Mouse (Mus musculus) kidney, postnatal 0 days (tissue): ENCODE measurements around the gene Sh3rf3. TPM values are rescaled to one million over a fixed set of nuclear protein-coding genes. Genes with fewer than 3 reads are reported as not detected.

Experiments used
- ATAC-seq: fragments of 200-750 bp; cut with Nextera tagmentation; replicated peaks from 2 replicates; pipeline ENCODE4 v1.8.0; 2017; ENCODE audit warnings: low read depth, moderate number of reproducible peaks, moderate TSS enrichment, moderate library complexity; ENCODE audit not compliant: low FRiP score
- DNase-seq: peaks from one replicate; pipeline ENCODE4 v3.0.0-alpha.2; 2016; ENCODE audit warnings: low spot score
- H3K27ac ChIP-seq: fragments of 300-500 bp; sonication (generic); 2 replicates; pipeline ENCODE4 v1.5.1; 2014; ENCODE audit warnings: mild to moderate bottlenecking
- H3K27me3 ChIP-seq: fragments of 300-500 bp; sonication (generic); 2 replicates; pipeline ENCODE4 v1.6.1; 2014; ENCODE audit warnings: low read length, mixed read lengths; ENCODE audit not compliant: insufficient read depth
- H3K36me3 ChIP-seq: fragments of 300-500 bp; sonication (generic); 2 replicates; pipeline ENCODE4 v1.6.1; 2014; ENCODE audit warnings: low read length, mixed read lengths; ENCODE audit not compliant: insufficient read depth
- H3K4me1 ChIP-seq: fragments of 300-500 bp; sonication (generic); replicated peaks from 2 replicates; pipeline ENCODE4 v1.6.1; 2014; ENCODE audit warnings: antibody characterized with exemption, low read length, mixed read lengths; ENCODE audit not compliant: insufficient read depth
- H3K4me2 ChIP-seq: fragments of 300-500 bp; sonication (generic); 2 replicates; pipeline ENCODE4 v1.6.1; 2014; ENCODE audit warnings: mild to moderate bottlenecking, low read length, moderate library complexity, mixed read lengths
- H3K4me3 ChIP-seq: fragments of 300-500 bp; sonication (generic); replicated peaks from 2 replicates; pipeline ENCODE4 v1.5.1; 2014; ENCODE audit warnings: low read depth, low read length
- H3K9ac ChIP-seq: fragments of 300-500 bp; sonication (generic); 2 replicates; pipeline ENCODE4 v1.6.1; 2014; ENCODE audit warnings: low read depth, low read length
- H3K9me3 ChIP-seq: fragments of 300-500 bp; sonication (generic); replicated peaks from 2 replicates; pipeline ENCODE4 v1.6.1; 2016; ENCODE audit warnings: low read length, inconsistent platforms, mixed read lengths
- CTCF ChIP-seq: IDR thresholded peaks from 2 replicates; pipeline ENCODE4 v1.5.1; 2016; ENCODE audit warnings: antibody characterized with exemption, low read depth, mild to moderate bottlenecking, moderate library complexity
- WGBS: fragments of 180-500 bp; shearing (Covaris S2); extraction: QIAGEN DNeasy Blood & Tissue Kit; methylation state at CpG from one replicate; pipeline ENCODE4 v1.1.7; 2014; 5-methylcytosine and 5-hydroxymethylcytosine counted together
- polyA plus RNA-seq: library from polyadenylated mRNA; unstranded; fragments of >200 nt; fragmentation: Nextera tagmentation; extraction: Ambion mirVana; gene quantifications from 2 replicates; pipeline ENCODE4 v1.2.1, GENCODE M21; 2015

Sh3rf3 gene
- polyA plus RNA-seq, 1 experiment from 2014 or later, result 0.70 TPM

DNA sequence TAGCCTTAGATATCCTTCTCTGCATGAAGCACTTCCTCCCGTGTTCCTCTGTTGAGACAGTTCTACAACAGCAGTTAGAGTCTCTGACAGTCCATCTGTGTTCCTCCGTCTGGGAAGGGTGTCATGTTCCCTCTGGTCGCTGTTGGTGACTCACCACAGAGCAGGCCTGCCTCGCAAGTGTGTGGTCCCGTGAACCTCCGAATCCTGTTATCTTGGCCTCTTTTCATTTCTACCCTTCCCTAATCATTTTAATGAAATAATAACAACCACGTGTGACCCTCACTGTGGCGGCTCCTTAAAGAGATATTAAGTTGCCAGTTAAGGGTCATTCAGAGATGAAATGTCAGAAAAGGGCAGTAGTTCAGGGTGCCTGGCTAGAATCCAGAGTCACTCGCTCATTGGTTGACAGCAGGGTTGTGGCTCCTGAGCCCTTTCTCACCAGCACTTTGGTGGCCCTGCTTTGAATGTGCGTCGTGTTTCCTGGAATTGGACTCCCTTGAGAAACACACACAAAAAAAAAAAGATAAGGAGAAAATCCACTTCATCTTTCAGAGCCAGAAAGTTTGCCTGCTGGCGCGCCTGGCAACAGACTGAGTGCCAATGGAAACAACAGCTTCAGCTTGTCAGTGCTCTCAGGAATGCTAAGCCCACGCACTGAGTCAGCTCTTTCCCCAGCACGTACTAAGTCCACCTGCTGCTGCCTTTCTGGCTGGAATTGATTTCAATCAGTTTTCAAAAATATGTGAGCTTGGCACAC is 301.6 kb downstream of the Sh3rf3 start:
- Histone ChIP-seq H3K4me2 (no peak overlapping the region), H3K27ac (no peak overlapping the region), H3K9me3 (no peaks in the 10 kb centered on the region), H3K36me3 (no peaks in the 10 kb centered on the region), H3K4me1 (no peaks in the 10 kb centered on the region), H3K9ac (no peak overlapping the region), H3K27me3 (no peaks in the 10 kb centered on the region), H3K4me3 (no peak overlapping the region)
- TF ChIP-seq CTCF, result no peak
- WGBS, result 24% methylated on average over 15 of the region's 15 CpGs
- DNase-seq (peak; percentile 66), ATAC-seq (no peak; the same call in 1 of the 2 replicates)

DNA sequence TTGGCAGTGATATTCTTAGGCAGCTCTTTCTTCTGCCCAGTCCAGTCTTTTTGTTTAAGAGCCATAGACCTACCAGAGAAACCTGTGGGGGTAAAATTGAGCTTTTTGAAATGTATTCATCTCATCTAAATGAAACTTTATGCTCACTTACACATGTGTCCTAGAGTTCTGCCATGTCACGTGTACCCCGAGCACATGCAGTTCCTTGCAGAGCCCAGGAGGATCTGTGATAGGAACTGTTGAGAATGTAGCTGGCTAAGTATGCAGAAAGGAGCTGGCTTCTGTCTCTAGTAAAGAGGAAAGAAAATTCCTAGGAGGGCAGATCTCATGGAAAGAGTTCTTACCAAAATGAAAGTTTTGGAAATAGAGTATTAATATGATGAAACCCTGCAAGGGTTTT is 302.5 kb downstream of the Sh3rf3 start:
- Histone ChIP-seq H3K27ac (no peak overlapping the region), H3K9me3 (no peaks in the 10 kb centered on the region), H3K36me3 (no peaks in the 10 kb centered on the region), H3K4me1 (no peaks in the 10 kb centered on the region), H3K9ac (no peak overlapping the region), H3K4me2 (no peak overlapping the region), H3K4me3 (no peak overlapping the region), H3K27me3 (no peaks in the 10 kb centered on the region)
- WGBS, result 91% methylated on average over 2 of the region's 2 CpGs
- TF ChIP-seq CTCF, result no peak
- no peak for ATAC-seq
- no peak for DNase-seq

DNA sequence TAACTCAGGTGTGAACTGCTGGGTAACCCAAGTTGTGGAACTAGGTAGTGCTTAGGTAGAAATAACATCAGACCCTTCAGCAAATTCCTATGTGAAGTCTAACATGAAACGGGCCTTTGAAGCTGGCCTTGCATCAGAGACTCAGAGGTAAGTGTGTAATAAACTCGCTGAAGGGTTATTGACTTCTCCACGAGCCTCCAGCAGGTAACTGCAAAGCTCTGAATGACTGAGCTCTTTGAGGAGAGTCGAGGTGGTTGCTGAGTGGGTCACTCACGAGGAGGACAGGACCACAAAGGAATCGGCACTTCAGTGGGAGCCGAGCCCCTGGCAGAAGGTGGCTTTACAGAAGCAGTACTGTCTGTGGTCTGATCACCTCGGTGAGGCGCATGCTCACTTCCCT is 303.2 kb downstream of the Sh3rf3 start:
- TF ChIP-seq CTCF, result no peak
- H3K9ac ChIP-seq, result no peak overlapping the region
- H3K4me1 ChIP-seq, result no peaks in the 10 kb centered on the region
- H3K4me2 ChIP-seq, result no peak overlapping the region
- H3K36me3 ChIP-seq, result no peaks in the 10 kb centered on the region
- ATAC-seq, result no peak
- no peaks in the 10 kb centered on the region for H3K27me3 ChIP-seq
- no peaks in the 10 kb centered on the region for H3K9me3 ChIP-seq
- no peak overlapping the region for H3K4me3 ChIP-seq
- no peak for DNase-seq
- H3K27ac ChIP-seq, result no peak overlapping the region
- 60% methylated on average over 9 of the region's 9 CpGs for WGBS

DNA sequence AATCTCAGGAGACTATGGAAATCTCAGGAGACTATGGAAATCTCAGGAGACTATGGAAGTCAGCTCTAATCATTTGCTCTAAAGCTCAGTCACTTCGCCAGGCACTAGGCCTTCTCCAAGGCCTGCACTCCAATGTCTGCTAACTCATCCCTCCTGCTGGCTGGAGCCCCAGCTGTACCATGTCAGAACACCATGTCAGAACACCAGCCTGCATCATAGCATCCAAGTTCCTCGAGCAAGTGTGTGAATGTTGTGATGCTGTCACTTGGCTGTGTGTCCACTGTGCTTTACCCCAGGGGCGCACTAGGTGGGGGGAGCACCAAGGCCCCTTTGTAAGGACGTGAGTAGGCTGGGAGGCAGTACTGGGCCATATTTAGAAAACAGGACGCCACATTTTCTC is 304.4 kb downstream of the Sh3rf3 start:
- ATAC-seq, result no peak
- TF ChIP-seq CTCF, result no peak
- H3K4me3 ChIP-seq, result no peak overlapping the region
- no peak overlapping the region for H3K4me2 ChIP-seq
- no peaks in the 10 kb centered on the region for H3K4me1 ChIP-seq
- H3K9me3 ChIP-seq, result no peaks in the 10 kb centered on the region
- H3K36me3 ChIP-seq, result no peaks in the 10 kb centered on the region
- H3K27ac ChIP-seq, result no peak overlapping the region
- 78% methylated on average over 5 of the region's 5 CpGs for WGBS
- no peaks in the 10 kb centered on the region for H3K27me3 ChIP-seq
- DNase-seq, result no peak
- H3K9ac ChIP-seq, result no peak overlapping the region

DNA sequence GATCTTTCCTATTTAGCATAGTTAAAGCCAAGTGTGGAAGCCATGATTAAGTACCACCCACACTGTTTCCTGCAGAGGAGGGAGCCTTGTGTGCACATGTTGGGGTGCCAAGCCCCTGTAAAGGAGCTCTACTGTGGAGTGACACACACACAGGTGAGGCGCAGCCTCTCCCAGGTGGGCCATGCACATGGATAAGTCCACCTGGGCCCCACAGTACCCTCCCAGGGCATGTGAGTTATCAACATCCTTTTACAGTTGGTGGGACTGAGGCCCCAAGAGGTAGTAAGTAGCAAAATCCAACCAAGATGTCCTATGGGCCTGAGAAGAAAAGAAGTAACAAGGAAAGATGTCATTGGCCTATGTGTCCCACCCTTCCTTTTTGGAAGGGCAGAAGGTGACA is 305.8 kb downstream of the Sh3rf3 start:
- H3K27ac ChIP-seq, result no peak overlapping the region
- H3K36me3 ChIP-seq, result no peaks in the 10 kb centered on the region
- DNase-seq (no peak), ATAC-seq (no peak)
- H3K9ac ChIP-seq, result no peak overlapping the region
- H3K27me3 ChIP-seq, result no peaks in the 10 kb centered on the region
- no peak overlapping the region for H3K4me2 ChIP-seq
- TF ChIP-seq CTCF, result no peak
- no peak overlapping the region for H3K4me3 ChIP-seq
- H3K9me3 ChIP-seq, result no peaks in the 10 kb centered on the region
- no peaks in the 10 kb centered on the region for H3K4me1 ChIP-seq
- WGBS, result 95% methylated on average over 1 of the region's 1 CpGs

DNA sequence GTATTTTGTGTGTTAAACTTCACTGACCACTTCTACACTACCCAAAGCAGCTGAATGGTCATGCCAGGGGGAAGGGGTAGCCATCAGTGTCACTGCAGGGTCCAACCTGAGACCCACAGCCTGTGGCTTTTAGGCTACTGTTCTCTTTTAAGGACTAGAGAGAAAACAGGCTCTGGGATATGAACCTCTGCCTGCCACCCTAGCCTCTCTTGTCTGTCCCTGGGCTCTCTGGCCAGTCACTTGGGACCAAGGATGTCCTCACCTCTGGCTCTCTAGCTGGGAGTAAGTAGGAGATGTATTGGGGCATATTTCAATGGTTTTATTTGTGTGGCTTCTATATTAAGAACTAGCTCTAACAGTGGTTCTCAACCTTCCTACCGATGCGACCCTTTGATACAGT is 306.7 kb downstream of the Sh3rf3 start:
- Histone ChIP-seq H3K4me3 (no peak overlapping the region), H3K9ac (no peak overlapping the region), H3K27ac (no peak overlapping the region), H3K4me2 (no peak overlapping the region), H3K27me3 (no peaks in the 10 kb centered on the region), H3K36me3 (no peaks in the 10 kb centered on the region), H3K9me3 (no peaks in the 10 kb centered on the region), H3K4me1 (no peaks in the 10 kb centered on the region)
- WGBS, result 97% methylated on average over 2 of the region's 2 CpGs
- DNase-seq (no peak), ATAC-seq (no peak)
- TF ChIP-seq CTCF, result no peak

DNA sequence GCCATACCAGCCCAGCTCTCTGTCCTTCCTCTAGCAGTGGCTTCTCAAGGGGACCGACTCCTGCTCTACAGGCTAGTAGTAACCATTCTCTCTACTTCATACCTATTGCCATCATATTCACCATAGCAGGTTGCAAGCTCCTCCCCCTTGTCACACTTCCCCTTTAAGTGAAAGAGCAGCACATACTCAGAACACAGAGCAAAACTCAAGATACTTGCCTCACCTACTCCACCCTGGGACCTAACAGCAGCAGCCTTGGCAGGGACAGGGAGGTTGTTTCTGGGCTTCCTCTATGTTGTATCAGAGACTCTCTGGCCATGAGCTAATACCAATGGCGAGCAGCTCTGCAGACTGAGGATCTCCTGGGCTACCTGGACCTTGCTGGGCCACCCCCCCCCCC is 312.3 kb downstream of the Sh3rf3 start:
- DNase-seq (no peak), ATAC-seq (no peak)
- Histone ChIP-seq H3K27me3 (no peaks in the 10 kb centered on the region), H3K36me3 (no peaks in the 10 kb centered on the region), H3K4me1 (no peaks in the 10 kb centered on the region), H3K27ac (no peak overlapping the region), H3K9me3 (no peaks in the 10 kb centered on the region), H3K4me3 (no peak overlapping the region), H3K9ac (no peak overlapping the region), H3K4me2 (no peak overlapping the region)
- 84% methylated on average over 2 of the region's 2 CpGs for WGBS
- no peak for TF ChIP-seq CTCF
